Mouse (Mus musculus): ENCODE measurements at regions not wholly inside any gene's neighbourhood (a gene's known extent, or its start where the extent isn't known, plus 50 kb on each side); places are given as distances from the start of the nearest gene placed in this dataset.
"Not testable (repeated sequence)": the region's sequence is repeated elsewhere in the genome, so short reads cannot be mapped to it uniquely, and the experiment has no call there.

DNA sequence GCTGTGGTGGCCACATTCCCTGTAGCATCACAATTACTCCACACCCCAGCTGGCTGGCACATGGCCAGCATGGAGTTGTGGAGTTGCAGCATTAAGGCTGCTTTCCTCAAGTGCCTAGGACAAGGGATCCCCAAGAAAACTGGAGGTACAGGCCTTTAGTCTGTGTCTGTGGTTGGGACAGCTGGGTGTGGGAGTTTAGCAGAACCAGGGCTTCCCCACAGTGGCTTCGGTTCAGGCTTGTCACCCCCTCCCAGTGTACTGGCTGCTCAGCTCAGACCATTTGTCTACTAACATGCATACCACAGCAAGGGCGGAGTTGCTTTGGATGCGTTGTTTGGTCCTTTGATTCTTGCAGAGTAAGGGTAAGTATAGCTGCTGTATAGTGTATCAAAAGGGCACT lies 79.1 kb upstream of the Neurl1b start:
- DNase-seq: no peak

DNA sequence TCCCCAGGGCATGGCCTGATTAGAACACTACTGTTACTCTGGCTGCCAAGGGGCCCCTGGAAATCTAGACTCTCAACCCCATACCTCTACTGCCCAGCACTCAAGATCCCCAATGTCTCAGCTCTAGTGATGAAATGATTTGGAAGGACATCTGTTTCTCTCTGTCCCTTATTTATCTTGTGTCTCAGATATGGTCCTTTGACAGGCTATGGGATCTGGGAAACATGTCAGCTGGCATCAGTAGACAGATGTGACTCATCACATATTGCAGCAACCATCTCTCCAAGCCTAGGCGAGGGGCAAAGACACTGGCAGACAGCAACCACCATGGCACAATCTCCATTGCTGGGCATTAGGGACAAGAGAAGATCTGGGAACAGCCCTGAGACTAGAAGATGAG lies 78.6 kb upstream of the Neurl1b start:
- no peak for DNase-seq

DNA sequence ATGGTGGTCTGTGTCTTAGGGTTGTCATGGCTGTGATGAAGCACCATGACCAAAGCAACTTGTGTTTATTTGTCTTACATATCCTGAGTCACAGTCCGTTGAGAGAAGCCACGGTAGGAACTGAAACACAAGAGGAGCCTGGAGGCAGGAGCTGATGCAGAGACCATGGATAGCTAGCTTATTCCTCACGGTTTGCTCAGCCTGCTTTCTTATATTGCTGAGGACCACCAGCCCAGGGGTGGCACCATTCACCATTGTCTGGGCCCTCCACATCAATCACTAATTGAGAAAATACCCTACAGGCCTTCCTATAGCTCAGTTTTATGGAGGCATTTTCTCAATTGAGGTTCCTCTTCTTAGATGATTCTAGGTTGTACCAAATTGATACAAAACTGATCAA lies 77.5 kb upstream of the Neurl1b start:
- no peak for DNase-seq

DNA sequence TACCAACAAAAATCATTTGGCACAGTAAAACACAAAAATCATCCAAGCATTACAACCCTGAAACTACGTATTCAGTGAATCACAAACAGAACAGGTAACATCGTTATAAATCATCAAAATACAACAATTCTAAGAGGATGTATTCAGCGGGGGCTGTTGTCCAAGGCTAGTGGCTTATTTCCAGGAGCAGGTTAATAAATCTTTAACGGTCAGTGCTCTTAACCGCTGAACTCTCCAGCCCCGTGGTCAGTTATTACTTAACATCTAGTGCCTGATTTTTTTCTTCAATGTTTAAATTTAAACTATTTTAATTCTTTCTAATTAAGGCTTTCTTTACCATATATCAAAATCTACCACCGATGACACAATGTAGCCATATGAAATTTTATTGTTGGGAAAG lies 69.2 kb upstream of the Neurl1b start:
- not testable (repeated sequence) for DNase-seq

DNA sequence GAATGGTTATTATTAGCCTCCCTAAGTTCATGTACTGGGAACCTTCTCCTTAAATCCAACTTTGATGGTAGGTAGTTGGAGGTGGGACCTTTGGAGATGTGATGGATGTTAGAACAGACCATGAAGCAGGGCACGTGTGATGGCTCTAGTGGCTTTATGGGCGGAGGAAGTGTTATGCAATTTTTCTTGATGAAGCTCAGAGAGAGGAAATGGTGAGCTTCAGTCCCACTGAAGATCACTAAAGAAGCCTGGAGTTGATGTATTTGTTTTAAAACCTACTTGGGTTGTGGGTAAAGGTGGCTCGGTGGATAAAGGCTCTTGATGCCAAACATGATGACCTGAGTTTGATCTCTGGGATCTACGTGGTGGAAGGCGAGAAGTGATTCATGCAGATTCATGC lies 66.5 kb upstream of the Neurl1b start:
- DNase-seq: no peak

DNA sequence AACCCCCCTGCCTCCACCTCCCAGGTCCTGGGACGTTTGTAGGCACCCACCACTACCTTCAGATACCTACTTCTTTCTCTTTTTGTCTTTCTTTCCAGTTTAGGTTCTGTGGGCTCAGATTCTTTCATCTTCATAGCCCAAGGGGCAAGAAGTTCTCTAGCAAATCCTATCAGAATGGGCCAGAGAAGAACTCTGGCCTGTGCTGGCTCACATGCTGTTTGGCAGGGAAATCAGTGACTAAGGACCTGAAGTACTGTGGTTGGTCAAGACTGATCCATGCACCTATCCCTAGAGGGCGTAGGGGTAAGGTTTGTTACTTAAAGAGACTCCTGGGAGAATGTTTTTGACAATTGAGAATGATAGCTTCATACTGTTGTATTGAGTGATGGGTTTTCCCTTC lies 64.9 kb upstream of the Neurl1b start:
- no peak for DNase-seq

DNA sequence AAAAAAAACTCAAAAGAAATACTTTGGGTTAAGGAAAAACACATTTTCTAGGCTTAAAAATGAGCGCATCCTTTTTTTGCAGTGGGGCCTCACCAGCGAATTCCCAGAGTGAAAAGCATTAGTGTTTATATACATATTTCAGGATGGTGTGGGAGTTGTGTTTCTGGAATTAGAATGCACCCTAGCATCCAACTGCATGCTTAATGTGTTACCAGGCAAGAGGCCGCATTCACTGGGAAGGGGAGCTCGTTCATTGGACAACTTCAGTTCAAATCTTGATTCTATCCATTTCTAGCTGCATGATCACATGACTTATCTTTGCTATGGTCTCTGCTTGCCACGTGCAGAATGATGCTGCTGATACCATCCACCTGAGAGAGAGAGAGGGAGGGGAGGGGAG lies 64.4 kb upstream of the Neurl1b start:
- DNase-seq: no peak

DNA sequence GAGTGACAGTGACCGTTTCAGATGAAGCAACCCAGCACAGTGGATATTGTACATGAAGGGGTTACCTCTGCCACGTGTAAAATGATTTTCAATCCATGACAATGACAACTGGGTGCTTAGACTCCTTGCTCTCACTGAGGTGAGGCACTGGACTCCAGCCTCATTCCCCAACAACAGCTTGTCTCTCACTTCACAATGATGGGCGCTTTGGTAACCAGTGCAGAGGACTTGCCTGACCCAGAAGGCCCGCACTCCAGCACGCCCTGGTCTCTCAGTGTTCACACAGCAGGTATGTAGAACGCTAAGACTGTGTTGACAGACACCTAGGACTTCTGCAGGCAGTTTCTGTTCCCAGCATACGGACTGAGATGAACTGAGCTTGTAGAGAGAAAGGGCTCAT lies 62.6 kb upstream of the Neurl1b start:
- DNase-seq: no peak

DNA sequence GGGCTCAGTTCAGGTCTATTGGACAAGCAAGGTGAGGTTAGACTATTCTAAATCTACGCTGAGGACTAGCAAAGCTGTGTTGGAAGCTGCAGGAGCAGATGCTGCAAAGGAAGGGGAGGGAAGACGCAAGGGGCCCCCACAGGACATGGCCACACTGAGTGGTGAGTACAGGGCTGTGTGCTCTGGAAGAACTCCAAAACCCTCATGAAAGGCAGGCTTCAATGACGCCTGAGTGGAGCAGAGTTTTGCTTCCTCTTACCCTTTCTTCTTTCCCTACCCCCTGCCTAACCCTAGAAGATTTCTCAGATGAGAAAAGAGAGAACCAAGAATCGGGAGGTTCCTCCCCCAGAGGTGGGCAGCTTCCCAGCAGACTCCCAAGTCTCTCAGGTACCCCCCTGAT lies 61.9 kb upstream of the Neurl1b start:
- DNase-seq: no peak

DNA sequence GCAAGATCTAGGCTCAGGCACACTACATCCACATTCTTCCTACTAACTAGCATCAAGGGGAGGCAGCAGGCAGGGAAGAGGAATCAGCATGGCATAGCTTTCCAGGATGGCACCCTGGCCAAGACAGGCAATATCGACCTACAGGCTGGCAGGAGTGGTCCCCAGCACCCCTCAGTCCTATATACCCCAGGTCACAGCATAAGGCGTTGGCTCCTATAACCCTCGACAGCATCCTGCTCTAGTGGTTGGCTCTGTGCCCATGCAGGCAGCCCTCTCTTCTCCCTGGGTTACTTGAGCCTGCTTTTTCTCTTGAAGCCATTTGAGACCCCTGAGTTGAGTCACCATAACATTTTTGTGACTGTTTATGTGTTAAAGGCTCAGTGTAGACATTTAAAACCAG lies 60.2 kb upstream of the Neurl1b start:
- no peak for DNase-seq

DNA sequence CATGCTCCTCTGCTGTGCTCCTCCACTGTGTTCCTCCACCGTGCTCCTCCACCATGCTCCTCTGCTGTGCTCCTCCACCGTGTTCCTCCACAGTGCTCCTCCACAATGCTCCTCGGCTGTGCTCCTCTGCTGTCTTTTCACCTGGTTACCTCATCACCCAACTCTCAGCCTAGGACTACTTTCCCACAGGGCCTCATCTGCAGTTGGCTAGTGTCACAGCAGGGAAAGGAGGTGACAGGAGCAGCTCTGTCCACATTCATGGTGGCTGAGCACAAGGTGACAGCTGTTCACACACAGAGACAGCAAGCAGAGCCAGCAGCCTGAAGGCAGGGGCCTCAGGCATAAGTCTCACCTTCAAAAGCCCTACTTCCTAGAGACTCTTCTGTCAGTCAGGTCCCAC lies 59.3 kb upstream of the Neurl1b start:
- DNase-seq: no peak

DNA sequence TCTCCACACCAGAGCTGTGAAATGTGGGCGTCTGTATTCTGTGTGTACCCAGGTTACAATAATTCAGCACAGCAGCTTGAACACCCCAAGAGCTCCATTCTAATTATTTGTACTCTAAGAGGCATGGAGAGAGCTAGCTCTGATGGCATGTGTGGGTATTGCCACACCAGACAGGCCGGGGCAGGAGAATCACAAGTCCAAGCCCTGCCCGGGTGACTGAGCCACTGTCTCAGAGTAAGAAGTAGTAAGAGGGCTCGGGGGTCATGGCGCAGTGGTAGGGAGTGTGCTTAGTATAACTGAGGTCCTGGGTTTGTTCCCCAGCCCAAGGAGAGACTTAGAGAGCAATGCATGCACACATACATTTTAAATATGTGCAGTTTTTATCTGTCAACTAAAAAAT lies 57.7 kb upstream of the Neurl1b start:
- DNase-seq: peak; percentile 3

DNA sequence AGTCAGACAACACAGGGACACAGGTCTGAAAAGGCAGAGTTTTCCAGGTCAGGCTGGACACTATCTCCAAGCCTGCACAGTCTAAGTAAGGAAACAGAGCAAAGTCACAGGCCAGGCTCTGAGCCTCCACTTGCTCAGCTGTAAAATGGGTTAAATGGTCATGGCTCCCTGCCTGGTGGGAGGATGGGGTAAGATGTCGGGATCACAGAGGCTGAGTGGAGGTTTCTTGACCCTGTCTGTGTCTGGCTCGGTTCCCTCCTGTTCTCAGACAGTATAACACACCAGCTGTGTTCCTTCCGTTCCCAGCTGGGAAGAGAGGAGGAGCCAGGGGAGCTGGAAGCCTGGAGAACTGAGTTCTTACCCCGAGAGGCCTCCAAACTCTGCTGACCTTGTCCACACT lies 56.8 kb upstream of the Neurl1b start:
- peak; percentile 50 for DNase-seq

DNA sequence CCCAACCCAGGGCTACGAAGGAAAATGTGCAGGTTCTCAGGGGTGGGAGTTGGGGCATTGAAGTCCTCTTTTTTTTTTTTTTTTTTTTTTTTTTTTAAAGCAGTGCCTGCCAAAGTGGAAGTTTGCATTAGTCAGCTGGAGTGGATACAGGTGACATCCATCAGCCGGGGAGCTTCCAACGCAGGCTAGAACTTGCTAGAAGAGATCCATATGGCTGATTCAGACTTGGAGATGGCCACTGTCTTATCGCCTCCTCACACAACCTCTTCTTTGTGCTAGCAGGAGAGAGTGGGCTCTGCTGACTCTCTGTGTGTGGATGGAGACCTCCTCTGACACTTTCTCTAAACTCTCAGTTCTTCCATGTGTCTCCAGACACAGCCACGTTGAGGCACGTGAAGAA lies 53.9 kb upstream of the Neurl1b start:
- DNase-seq: no peak

DNA sequence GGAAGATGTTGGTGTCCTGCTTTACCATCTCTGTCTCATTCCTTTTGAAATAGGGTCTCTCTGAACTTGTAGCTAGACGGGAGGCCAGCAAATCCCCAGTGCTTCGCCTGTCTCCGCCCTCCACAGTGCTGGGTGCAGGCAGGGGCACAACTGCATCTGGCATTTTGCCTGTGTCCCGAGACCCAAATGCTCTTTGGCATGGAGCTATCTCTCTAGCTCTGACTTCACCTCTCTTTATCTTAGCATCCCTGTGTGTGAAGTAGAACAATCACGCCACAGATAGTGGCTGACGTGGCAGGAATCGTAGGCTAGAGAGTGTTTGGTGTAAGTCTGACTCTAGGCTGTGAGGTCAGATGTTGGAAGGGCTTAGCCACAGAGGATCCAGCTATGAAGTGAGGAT lies 53.2 kb upstream of the Neurl1b start:
- peak; percentile 5 for DNase-seq

DNA sequence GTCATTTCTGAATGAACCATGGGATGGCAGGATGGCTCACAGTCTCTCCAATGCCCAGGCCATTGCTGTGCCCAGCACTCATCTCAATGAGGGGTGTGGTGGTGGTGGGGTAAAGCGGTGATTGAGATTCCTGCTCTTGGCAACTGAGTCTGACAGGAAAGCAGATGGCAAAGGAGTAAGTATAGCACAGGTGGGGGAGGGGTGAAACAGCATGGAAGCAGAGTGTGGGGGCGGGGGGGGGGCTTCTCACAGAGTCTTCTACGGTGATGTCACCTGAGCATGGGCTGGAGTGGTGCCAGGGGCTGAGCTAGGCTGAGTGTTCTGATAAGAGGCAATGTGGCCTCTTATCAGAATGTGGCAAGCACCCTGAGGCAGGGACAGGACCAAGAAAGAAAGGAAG lies 52.6 kb upstream of the Neurl1b start:
- peak; percentile 4 for DNase-seq

DNA sequence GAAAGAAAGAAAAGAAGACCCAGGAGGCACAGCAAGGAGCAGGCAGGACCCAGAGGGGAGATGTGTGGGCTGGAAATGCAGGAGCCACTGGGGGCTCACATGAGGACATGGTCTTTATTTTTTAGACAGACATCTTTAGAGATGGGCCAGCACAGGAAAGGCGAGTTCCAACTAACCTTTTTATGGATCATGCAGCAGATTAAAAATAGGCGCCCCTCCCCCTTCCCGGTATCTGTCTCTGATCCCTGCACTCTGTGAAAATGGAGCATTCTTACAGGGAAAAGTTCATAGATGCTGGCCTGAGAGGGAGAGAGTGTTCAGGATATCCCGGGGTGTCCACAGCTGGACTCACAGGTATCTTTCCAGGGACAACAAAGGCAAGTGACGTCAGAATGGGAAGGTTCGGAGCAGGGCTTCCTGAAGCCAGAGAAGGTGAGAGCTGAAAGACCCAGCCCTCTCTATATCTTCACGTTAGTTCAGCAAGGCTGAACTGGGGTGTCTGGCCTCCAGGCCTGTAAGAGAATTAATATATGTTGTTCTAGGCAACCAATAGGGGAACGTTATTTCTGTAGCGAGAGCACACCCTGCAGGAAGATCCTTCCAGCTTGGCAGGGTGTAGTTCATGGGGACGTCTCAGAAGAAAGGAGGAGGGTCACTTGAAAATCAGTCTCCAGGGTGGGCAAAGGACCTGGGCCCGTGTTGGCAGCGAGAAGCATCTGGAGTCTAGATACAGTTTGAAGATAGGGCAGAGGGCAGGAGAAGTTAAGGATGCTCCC lies 51.9 kb upstream of the Neurl1b start:
- DNase-seq: no peak

DNA sequence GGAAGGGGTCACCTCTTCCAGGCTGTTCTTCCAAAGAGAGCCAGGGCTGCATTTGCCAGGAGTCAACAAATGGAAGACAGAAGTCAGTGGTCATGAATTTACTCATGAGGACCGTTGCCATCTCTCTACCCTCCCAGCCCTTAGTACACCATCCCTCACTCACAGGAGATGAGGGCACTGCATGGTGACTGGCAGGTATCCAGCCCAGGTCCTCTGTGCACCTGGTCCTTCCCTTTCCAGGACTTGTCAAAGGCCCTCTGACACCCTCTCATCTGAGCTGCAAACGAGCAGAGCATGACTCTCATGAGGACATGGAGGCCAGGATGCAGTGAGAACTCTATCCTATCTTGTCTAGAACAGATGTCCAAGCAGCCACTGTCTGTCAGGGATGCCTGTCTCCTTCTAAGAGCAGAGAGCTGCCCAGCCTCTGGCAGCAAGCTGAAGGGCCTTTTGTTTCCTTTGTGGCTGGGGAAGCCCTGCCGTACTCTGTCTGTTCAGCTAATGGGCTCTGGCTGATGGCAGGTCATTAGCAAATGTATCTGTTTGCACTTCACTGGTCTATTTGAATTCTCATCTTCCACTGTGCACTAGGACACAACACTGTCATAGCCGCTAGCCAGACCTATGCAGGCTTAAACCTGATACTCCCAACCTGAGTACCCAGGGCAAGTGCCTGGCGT lies 50.6 kb upstream of the Neurl1b start:
- DNase-seq: no peak
